Mouse (Mus musculus) small intestine, adult 2 months (tissue): ENCODE measurements around the gene Lat.

ENCODE experiments used
- CTCF ChIP-seq: fragments of 200-500 bp; IDR thresholded peaks from 2 replicates; pipeline ENCODE4 v1.5.1; 2012; ENCODE audit warnings: low read depth, mild to moderate bottlenecking, control low read depth, inconsistent platforms, low read length, moderate library complexity, mixed read lengths; ENCODE audit not compliant: insufficient replicate concordance, insufficient read length; ENCODE audit errors: extremely low read depth
- POLR2A ChIP-seq: fragments of 200-500 bp; IDR thresholded peaks from 2 replicates; pipeline ENCODE4 v1.6.1; 2012; ENCODE audit warnings: low read depth, mild to moderate bottlenecking, control low read depth, inconsistent platforms, low read length, moderate library complexity

DNA sequence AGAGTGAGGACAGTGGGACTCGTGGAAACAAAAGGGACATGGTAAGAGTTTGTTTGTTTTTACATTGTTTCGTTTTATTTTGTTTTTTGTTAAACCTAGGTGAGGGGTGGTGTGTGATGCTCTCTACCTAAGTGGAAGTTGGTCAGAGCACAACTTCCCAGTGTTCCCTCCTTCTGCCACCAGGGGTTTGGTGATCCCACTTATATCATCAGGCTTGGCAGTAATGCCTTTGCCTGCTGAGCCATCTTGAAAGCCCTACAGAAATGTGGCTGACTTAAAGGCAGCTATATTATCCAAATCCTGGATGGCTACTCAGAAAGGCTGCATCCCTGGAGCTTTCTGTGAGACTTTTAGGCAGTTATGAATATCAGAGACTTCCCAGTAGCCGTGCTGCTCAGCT is 36.7 kb downstream of the Lat start:
- no peak for TF ChIP-seq POLR2A
- no peak for TF ChIP-seq CTCF
